Mouse (Mus musculus): ENCODE measurements around the gene Ddx39b. TPM values are rescaled to one million over a fixed set of nuclear protein-coding genes. Genes with fewer than 3 reads are reported as not detected.

The Ddx39b gene
- total RNA-seq, 2 experiments from 2014 or later: 230 to 239 TPM

- TF ChIP-seq CTCF (conservative IDR thresholded peaks at IDR 0.05): no peak
- Histone ChIP-seq H3K4me3 (peak overlapping the region; percentile 95), H3K27ac (peak overlapping the region; percentile 100)
- DNase-seq (ENCODE audit: low spot score in 2 of 2): no peak
Measured at GRCm38 (mm10) chr17:35240384-35241304, 902 bp upstream of the Ddx39b start.

DNA sequence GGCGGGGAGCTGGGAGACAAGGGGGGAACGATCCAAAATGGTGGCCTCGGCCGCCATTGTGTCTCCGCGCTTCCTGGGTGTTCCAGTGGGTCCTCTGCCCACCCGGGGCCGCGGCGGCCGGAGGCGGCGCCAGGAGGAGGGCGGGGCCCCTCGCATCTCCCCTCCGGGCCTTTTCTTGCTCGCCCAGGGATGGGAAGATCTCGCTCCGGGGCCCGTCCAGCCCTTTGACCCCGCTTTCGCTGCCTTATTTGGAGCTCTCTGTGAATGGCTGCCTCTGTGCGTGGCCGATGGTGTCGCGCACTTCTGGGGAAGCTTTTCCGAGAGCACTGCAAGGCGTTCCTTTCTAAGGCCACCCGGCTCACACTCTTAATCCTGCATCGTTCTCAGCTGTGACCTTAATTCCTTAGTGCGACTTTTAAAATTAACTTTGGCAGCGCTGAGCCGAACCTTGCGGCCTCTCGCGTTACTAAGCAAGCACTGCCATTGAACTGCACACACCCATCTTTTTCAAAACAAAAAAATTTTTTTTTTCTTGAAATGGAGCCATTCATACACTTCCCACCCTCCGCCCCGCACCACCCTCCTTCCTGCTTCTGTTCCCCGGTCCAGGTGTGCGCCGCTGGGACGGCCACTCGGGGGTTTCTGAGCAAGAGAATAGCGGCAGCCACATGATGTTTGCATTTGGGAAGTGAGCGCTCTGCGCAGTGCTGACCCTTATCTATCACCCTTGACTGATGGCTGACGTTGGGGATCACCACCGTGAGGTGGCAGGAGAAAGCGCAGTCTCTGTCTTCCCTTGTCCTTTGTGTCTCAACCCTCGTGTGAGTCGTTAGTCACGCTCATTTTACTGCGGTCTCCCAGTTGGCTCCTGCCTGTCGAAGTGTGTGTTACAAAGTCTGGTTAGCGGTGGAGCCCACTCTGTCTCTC, 732 bp downstream of the Ddx39b start:
- H3K27ac ChIP-seq: peak overlapping the region; percentile 100
- TF ChIP-seq CTCF (conservative IDR thresholded peaks at IDR 0.05): 0 out of 2 replicates have a peak, but pooled peaks have one; percentile 25
- H3K4me3 ChIP-seq: peak overlapping the region; percentile 95
- DNase-seq (ENCODE audit: low spot score in 2 of 2): peak; percentile 61 to 68

DNA sequence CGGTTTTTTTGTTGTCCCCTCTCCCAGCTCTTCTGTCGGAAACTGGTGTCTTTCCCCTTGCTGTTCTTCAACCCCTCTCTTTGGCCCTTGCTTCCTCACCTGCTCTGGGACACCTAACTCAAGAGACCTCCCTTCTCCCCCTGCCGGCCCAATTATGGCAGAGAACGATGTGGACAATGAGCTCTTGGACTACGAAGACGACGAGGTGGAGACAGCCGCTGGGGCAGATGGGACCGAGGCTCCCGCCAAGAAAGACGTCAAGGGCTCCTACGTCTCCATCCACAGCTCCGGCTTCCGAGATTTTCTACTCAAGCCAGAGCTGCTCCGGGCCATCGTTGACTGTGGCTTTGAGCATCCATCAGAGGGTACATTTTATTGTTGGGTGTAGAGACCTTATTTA, 1.5 kb downstream of the Ddx39b start:
- peak in 1 of 2 experiments; percentile 54 for DNase-seq (ENCODE audit: low spot score in 2 of 2)
- peak overlapping the region; percentile 100 for H3K27ac ChIP-seq
- H3K4me3 ChIP-seq: peak overlapping the region; percentile 95
- TF ChIP-seq CTCF (conservative IDR thresholded peaks at IDR 0.05): 0 out of 2 replicates have a peak, but pooled peaks have one; percentile 2

DNA sequence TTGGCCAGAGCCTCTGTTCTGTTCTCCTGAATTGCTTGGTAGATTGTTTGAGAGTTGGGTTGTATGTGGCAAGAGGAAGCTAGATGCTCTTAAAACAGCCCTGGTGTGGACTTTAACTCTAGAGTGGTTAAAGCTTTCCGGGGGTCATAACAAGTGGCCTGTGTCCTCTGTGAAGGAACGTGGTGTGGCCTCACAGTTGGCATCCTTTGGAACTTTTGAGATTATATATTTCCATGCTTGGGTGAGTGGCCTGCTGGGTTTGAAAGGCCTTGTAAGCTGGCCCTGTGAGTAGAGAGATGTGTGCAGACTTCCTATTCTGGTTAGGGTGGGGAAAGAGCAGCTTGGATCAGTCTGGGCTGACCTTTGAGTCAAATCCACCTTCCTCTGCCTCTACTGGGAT, 3.5 kb downstream of the Ddx39b start:
- Histone ChIP-seq H3K4me3 (no peak overlapping the region), H3K27ac (no peak overlapping the region)
- no peak for DNase-seq (ENCODE audit: low spot score in 2 of 2)
- TF ChIP-seq CTCF (conservative IDR thresholded peaks at IDR 0.05): no peak

DNA sequence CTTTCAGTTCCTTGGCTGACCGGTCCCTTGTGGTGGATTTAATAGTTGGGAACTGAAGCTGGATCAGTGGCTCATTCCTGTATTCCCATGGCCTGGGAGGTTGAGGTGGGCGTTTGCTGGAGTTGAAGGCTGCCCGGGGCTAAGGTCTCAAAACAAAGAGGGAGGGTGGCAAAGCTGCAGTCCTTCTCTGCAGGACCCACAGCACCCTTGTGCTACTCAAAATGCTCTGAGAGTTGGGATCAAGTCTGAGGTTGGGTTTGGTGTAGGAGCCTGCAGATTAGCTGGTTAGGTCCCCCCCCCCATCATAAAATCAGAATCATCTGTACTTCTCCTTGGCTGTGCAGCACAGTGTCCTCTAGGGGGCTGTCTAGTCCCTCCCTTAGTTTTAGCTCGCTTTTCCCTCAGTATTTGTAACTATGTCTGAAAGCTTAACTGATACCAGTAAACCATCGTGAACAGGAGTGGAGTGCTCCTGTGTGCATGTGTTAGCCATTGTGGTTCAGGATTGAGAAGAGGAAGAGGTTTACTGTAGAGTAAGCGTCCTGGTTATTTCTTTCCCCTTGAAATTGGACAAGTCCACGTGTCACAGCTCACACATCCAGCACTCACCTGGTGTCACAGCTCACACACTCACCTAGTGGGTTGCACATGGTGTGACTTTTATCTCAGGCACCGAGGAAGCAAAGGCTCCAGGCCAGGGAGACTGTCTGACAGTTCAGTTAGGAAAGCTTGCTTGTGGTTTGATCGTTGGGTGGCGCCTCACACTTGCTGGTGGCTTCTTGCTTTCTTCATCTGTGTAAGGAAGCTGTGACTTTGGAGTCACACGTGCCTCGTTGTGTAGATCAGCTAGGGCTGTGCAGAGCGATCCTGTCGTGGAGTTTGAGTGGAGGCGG, 4.4 kb downstream of the Ddx39b start:
- Histone ChIP-seq H3K4me3 (no peak overlapping the region), H3K27ac (no peak overlapping the region)
- TF ChIP-seq CTCF (conservative IDR thresholded peaks at IDR 0.05): peak; percentile 78
- no peak for DNase-seq (ENCODE audit: low spot score in 2 of 2)

DNA sequence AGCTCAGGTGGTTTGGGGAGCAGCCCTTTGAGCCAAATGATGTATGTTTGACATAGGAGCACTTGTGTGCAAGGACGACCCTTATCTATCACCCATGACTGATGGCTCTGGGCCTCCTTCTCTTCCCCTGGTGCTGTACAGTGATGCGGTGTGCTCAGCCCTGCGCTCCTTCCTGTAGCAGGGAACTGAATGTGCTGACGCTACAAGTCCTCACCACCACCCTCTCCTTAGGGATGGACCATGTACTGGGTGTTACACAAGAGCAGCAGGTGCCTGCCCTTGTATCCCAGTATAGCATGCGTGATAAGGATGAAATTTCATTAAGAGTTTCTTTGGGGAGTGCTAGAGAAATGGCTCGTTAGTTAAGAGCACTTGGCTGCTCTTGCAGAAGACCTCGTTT, 5.6 kb downstream of the Ddx39b start:
- no peak for TF ChIP-seq CTCF (conservative IDR thresholded peaks at IDR 0.05)
- H3K27ac ChIP-seq: no peak overlapping the region
- DNase-seq (ENCODE audit: low spot score in 2 of 2): no peak
- no peak overlapping the region for H3K4me3 ChIP-seq

DNA sequence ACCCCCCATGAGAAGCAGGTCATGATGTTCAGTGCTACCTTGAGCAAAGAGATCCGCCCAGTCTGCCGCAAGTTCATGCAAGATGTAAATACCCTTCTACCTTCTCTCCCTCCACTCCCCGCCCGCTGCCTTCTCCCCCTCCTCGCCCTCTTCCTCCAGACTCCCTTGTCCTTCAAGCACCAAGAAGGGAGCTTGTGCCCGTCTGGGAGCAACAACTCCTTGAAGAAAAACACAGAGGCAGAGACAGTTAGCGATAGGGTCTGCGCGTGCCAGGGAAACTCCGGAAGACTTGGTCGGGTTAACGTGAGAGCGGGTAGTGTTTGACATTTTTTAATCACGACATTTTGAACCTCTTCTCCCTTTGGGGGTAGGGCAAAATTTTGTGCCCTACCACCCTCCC, 7.4 kb downstream of the Ddx39b start:
- H3K27ac ChIP-seq: no peak overlapping the region
- no peak overlapping the region for H3K4me3 ChIP-seq
- DNase-seq (ENCODE audit: low spot score in 2 of 2): no peak
- TF ChIP-seq CTCF (conservative IDR thresholded peaks at IDR 0.05): no peak

- no peak for TF ChIP-seq CTCF (conservative IDR thresholded peaks at IDR 0.05)
- Histone ChIP-seq H3K27ac (no peak overlapping the region), H3K4me3 (no peak overlapping the region)
- DNase-seq (ENCODE audit: low spot score in 2 of 2): no peak
Measured at GRCm38 (mm10) chr17:35249451-35250197, 8.1 kb downstream of the Ddx39b start.

DNA sequence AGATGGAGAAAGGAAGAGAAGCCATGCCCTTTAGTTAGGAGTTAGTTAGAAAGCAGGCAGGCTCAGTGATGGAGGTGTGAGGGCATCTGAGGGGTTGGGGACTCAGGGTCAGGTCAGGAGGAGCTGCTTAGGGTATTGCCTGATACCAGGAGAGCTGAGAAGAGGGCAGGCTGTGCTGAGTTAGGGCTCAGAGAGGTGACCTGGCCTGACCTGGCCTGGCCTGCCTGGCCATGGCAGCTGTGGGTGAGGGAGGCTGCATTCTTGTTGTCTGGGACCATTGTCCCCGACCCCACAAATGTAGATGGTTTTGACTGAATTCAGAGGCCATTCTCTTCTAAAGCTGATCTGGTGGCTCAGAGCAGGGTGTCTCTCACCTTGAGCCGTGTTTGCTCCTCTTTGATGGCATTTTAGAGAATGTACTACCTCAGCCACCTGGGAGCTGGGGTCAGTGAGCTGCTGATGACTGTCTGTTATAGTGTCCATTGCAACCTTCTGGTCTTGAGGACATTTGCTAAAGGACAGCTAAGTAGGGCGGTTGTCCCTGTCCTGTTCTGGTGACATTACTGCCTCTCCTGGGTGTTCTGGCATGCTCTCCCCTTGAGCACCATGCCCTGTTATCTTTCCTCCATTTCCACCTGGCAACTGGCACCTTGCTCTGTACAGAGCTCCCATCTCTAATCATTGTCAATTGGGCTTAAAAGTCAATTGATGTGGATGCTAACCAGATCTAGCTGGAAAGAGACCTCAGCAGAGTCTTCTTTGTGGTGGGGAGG, 9.0 kb downstream of the Ddx39b start:
- DNase-seq (ENCODE audit: low spot score in 2 of 2): no peak
- no peak overlapping the region for H3K4me3 ChIP-seq
- no peak overlapping the region for H3K27ac ChIP-seq
- no peak for TF ChIP-seq CTCF (conservative IDR thresholded peaks at IDR 0.05)

DNA sequence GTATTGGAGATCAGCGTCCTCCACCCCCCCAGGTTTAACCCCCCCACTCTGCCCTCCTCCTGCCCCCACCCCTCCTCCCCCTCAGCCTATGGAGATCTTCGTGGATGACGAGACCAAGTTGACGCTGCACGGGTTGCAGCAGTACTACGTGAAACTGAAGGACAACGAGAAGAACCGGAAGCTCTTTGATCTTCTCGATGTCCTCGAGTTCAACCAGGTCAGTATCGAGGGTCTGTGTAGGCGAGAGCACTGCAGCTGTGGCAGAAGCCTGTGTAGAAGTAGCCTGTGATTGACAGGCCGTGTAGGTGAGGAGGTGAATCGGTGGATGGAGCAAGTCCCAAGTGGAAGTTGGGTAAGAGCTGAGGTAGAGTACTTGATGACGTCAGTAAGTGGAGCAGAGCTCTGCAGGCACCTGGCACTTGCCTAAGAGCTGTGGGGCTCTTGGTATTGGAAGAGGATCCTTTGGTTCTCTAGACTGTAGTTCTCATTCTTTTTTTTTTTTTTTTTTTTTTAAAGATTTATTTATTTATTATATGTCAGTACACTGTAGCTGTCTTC, 9.7 kb downstream of the Ddx39b start:
- Histone ChIP-seq H3K27ac (no peak overlapping the region), H3K4me3 (no peak overlapping the region)
- no peak for DNase-seq (ENCODE audit: low spot score in 2 of 2)
- no peak for TF ChIP-seq CTCF (conservative IDR thresholded peaks at IDR 0.05)

DNA sequence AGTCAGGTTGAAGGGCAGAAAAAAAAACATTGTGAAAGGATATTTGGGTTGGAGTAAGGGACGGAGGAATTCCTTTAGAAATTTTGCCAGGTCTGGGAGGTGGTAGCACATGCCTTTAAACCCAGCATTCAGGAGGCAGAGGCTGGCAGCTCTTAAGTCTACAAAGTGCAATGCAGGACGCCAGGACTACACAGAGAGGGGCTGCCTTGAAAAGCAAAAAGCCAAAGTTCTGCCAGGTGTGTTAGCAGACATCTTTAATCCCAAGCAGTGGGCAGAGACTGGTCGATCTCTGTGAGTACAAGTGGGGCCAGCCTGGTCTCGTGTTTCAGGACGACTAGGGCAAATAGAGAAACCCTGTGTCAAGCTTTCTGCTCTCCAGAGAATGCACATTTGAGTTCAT, 10.4 kb downstream of the Ddx39b start:
- Histone ChIP-seq H3K27ac (no peak overlapping the region), H3K4me3 (no peak overlapping the region)
- TF ChIP-seq CTCF (conservative IDR thresholded peaks at IDR 0.05): no peak
- DNase-seq (ENCODE audit: low spot score in 2 of 2): no peak

Data from layer of hippocampus, adult 2 months (tissue).